Mouse (Mus musculus) CH12.LX (cell line): ENCODE measurements around the gene Foxe1. TPM values are rescaled to one million over a fixed set of nuclear protein-coding genes. Genes with fewer than 3 reads are reported as not detected.

ENCODE experiments used
- DNase-seq: peaks from one replicate; pipeline ENCODE4 v3.0.0-alpha.2; 2013; ENCODE audit errors: extremely low read depth
- H3K27ac ChIP-seq: 2 replicates; pipeline ENCODE4 v1.5.1; 2012; ENCODE audit warnings: low read depth, mild to moderate bottlenecking, control low read depth, moderate library complexity; ENCODE audit not compliant: insufficient read depth
- H3K27me3 ChIP-seq: replicated peaks from 2 replicates; pipeline ENCODE3; 2012; ENCODE audit warnings: inconsistent platforms
- H3K36me3 ChIP-seq, 2 experiments: replicated peaks in 1 of 2; 2 replicates each; pipeline versions ENCODE3 to v1.6.1; 2012; ENCODE audit warnings: inconsistent platforms in 1 of 2, low read length in 1 of 2, mild to moderate bottlenecking in 1 of 2, mixed read lengths in 1 of 2, moderate library complexity in 1 of 2; ENCODE audit not compliant: control insufficient read depth in 1 of 2, insufficient read depth in 1 of 2
- H3K4me1 ChIP-seq, 2 experiments: 2 replicates each; pipeline ENCODE4 v1.6.1; 2012; ENCODE audit warnings: inconsistent platforms in 1 of 2, moderate library complexity in 1 of 2; ENCODE audit not compliant: insufficient read depth in 2 of 2, control insufficient read depth in 1 of 2
- H3K4me2 ChIP-seq: 2 replicates; pipeline ENCODE4 v1.6.1; 2012; ENCODE audit warnings: low read depth, mild to moderate bottlenecking, control low read depth; ENCODE audit not compliant: poor library complexity, insufficient read depth, severe bottlenecking
- H3K4me3 ChIP-seq, 3 experiments: fragments of 150-350 bp in 1 of 3; sonication (generic) in 1 of 3; replicated peaks in 1 of 3; 2 replicates each; pipeline versions ENCODE3 to v1.5.1; 2011 to 2012; ENCODE audit warnings: low read depth in 2 of 3, low read length in 2 of 3, mild to moderate bottlenecking in 2 of 3, moderate library complexity in 2 of 3, control low read depth in 1 of 3, improper control_type of control experiment in 1 of 3, inconsistent platforms in 1 of 3, mixed read lengths in 1 of 3; ENCODE audit not compliant: poor library complexity in 1 of 3
- H3K79me2 ChIP-seq: replicated peaks from 2 replicates; pipeline ENCODE4 v1.6.1; 2012; ENCODE audit warnings: mild to moderate bottlenecking, moderate library complexity; ENCODE audit not compliant: control insufficient read depth, poor library complexity, insufficient read depth, severe bottlenecking; ENCODE audit errors: extremely low read depth
- H3K9ac ChIP-seq: 2 replicates; pipeline ENCODE4 v1.6.1; 2012; ENCODE audit warnings: low read depth, mild to moderate bottlenecking, control low read depth, moderate library complexity; ENCODE audit not compliant: insufficient read depth
- H3K9me3 ChIP-seq: replicated peaks from 2 replicates; pipeline ENCODE3; 2012; ENCODE audit warnings: low read length, inconsistent platforms, mixed read lengths
- BHLHE40 ChIP-seq: IDR thresholded peaks from 2 replicates; pipeline ENCODE4 v1.6.1; 2011; ENCODE audit warnings: mild to moderate bottlenecking, low read depth, low read length, improper control_type of control experiment
- CTCF ChIP-seq, 2 experiments: IDR thresholded peaks in 1 of 2; conservative IDR thresholded peaks in 1 of 2; 2 replicates each; pipeline ENCODE4 v1.5.1; 2011 to 2012; ENCODE audit warnings: low read depth in 2 of 2, low read length in 2 of 2, improper control_type of control experiment in 1 of 2, inconsistent platforms in 1 of 2, mild to moderate bottlenecking in 1 of 2, moderate library complexity in 1 of 2
- ETS1 ChIP-seq: conservative IDR thresholded peaks from 2 replicates; pipeline ENCODE4 v1.6.1; 2012; ENCODE audit warnings: low read depth, mild to moderate bottlenecking, inconsistent platforms, low read length, improper control_type of control experiment, moderate library complexity
- HCFC1 ChIP-seq: IDR thresholded peaks from 2 replicates; pipeline ENCODE4 v1.6.1; 2012; ENCODE audit warnings: low read depth, mild to moderate bottlenecking, inconsistent platforms, low read length, improper control_type of control experiment
- JUN ChIP-seq: IDR thresholded peaks from 2 replicates; pipeline ENCODE4 v1.6.1; 2011; ENCODE audit warnings: low read depth, mild to moderate bottlenecking, low read length, improper control_type of control experiment, moderate library complexity; ENCODE audit not compliant: insufficient read depth
- MAX ChIP-seq: IDR thresholded peaks from 2 replicates; pipeline ENCODE4 v1.6.1; 2011; ENCODE audit warnings: low read length, improper control_type of control experiment
- MEF2A ChIP-seq: IDR thresholded peaks from 2 replicates; pipeline ENCODE4 v1.6.1; 2014; ENCODE audit warnings: low read depth, mild to moderate bottlenecking, inconsistent platforms, low read length, improper control_type of control experiment, borderline replicate concordance
- MYC ChIP-seq: IDR thresholded peaks from 2 replicates; pipeline ENCODE4 v1.6.1; 2011; ENCODE audit warnings: low read depth, mild to moderate bottlenecking, improper control_type of control experiment, low read length
- NELFE ChIP-seq: IDR thresholded peaks from 2 replicates; pipeline ENCODE4 v1.6.1; 2011; ENCODE audit warnings: low read depth, low read length, improper control_type of control experiment
- NRF1 ChIP-seq: IDR thresholded peaks from 2 replicates; pipeline ENCODE4 v1.6.1; 2014; ENCODE audit warnings: low read depth, mild to moderate bottlenecking, inconsistent platforms, low read length, improper control_type of control experiment, moderate library complexity
- PAX5 ChIP-seq: IDR thresholded peaks from 2 replicates; pipeline ENCODE4 v1.6.1; 2012; ENCODE audit warnings: low read length, inconsistent platforms, mixed read lengths
- POLR2A ChIP-seq: IDR thresholded peaks from 2 replicates; pipeline ENCODE4 v1.6.1; 2011; ENCODE audit warnings: low read depth, mild to moderate bottlenecking, improper control_type of control experiment, low read length
- POLR2AphosphoS2 ChIP-seq: IDR thresholded peaks from 2 replicates; pipeline ENCODE4 v1.6.1; 2011; ENCODE audit warnings: low read depth, low read length, improper control_type of control experiment
- SIN3A ChIP-seq: IDR thresholded peaks from 2 replicates; pipeline ENCODE4 v1.6.1; 2012; ENCODE audit warnings: low read length, improper control_type of control experiment, inconsistent platforms
- ZC3H11A ChIP-seq: IDR thresholded peaks from 2 replicates; pipeline ENCODE4 v1.6.1; 2012; ENCODE audit warnings: low read depth, mild to moderate bottlenecking, inconsistent platforms, low read length, improper control_type of control experiment
- dilution Hi-C: fragments of 300-500 bp; cut with MboI; formaldehyde crosslinking; loops from 2 replicates; pipeline ENCODE4 v1.14.3; 2020; ENCODE audit warnings: low sequenced_read_pairs; ENCODE audit not compliant: extremely low pct_unique_long_range_greater_than_20kb, extremely low pct_ligation_motif_present
- in situ Hi-C: fragments of 300-500 bp; cut with MboI; formaldehyde crosslinking; loops from 3 replicates; pipeline ENCODE4 v1.14.3; 2019; ENCODE audit warnings: low sequenced_read_pairs, low pct_ligation_motif_present, low pct_unique_long_range_greater_than_20kb, mixed read lengths
- polyA plus RNA-seq: library from polyadenylated mRNA; unstranded; fragments of >175 nt; gene quantifications from 2 replicates; pipeline ENCODE4 v1.2.1, GENCODE M21; 2012; ENCODE audit warnings: low read depth; ENCODE audit not compliant: insufficient read length
- total RNA-seq, 2 experiments: library from RNA; depleted of rRNA; stranded (reverse); fragments of 300-350 nt in 1 of 2; fragments of >200 nt in 1 of 2; gene quantifications; 2 replicates each; pipeline ENCODE4 v1.2.3; 2012 to 2014

The Foxe1 gene
- total and polyA plus RNA-seq, 3 experiments = not detected

- in situ Hi-C loops = no loop called here
- H3K27me3 ChIP-seq = no peaks in the 10 kb centered on the region
- H3K79me2 ChIP-seq = no peaks in the 10 kb centered on the region
- DNase-seq = no peak
- no peaks in the 10 kb centered on the region for H3K36me3 ChIP-seq
- no peak overlapping the region for H3K4me2 ChIP-seq
- H3K4me1 ChIP-seq = no peaks in the 10 kb centered on the region
- H3K27ac ChIP-seq = no peak overlapping the region
- no peak overlapping the region for H3K9ac ChIP-seq
- peaks cover 27% of the 10 kb centered on the region for H3K9me3 ChIP-seq
- H3K4me3 ChIP-seq = no peak overlapping the region
- TF ChIP-seq ETS1 (no peak), ZC3H11A (no peak), POLR2A (no peak), BHLHE40 (no peak), SIN3A (no peak), PAX5 (no peak)
- TF ChIP-seq, all 38 proteins: peak for 0
- dilution Hi-C loops = no loop called here
Measured at GRCm38 (mm10) chr4:46347141-46347540, 3.7 kb downstream of the Foxe1 start.

- Histone ChIP-seq H3K36me3 (no peaks in the 10 kb centered on the region), H3K4me2 (no peak overlapping the region)
- no peak for TF ChIP-seq MAX
- no peak for TF ChIP-seq NRF1
- no peak for TF ChIP-seq NELFE
- no peak for TF ChIP-seq POLR2AphosphoS2
- no peak for TF ChIP-seq MYC
- no peak for TF ChIP-seq HCFC1
- no peak for TF ChIP-seq CTCF (conservative IDR thresholded peaks at IDR 0.05 in 1 of 2, IDR thresholded peaks at IDR 0.05 in 1 of 2; ENCODE audit: low read depth in 2 of 2, low read length in 2 of 2)
- no peak for TF ChIP-seq MEF2A
- TF ChIP-seq, all 38 proteins: peak for 0
- H3K79me2 ChIP-seq = no peaks in the 10 kb centered on the region
- in situ Hi-C loops = no loop called here
- H3K27me3 ChIP-seq = no peaks in the 10 kb centered on the region
- H3K27ac ChIP-seq = no peak overlapping the region
- H3K9ac ChIP-seq = no peak overlapping the region
- no peak for DNase-seq
- peaks cover 26% of the 10 kb centered on the region for H3K9me3 ChIP-seq
- H3K4me3 ChIP-seq = no peak overlapping the region
- dilution Hi-C loops = no loop called here
- H3K4me1 ChIP-seq = peaks cover 3 to 6% of the 10 kb centered on the region in 2 experiments
Measured at GRCm38 (mm10) chr4:46347580-46348515, 4.4 kb downstream of the Foxe1 start.

GRCm38 (mm10) chr4:46348897-46349296 is 5.5 kb downstream of the Foxe1 start:
- Histone ChIP-seq H3K79me2 (no peaks in the 10 kb centered on the region), H3K36me3 (no peaks in the 10 kb centered on the region), H3K9ac (no peak overlapping the region), H3K27me3 (no peaks in the 10 kb centered on the region), H3K4me2 (no peak overlapping the region), H3K27ac (no peak overlapping the region), H3K4me1 (peaks cover 12 to 14% of the 10 kb centered on the region in 2 experiments), H3K9me3 (peaks cover 15% of the 10 kb centered on the region), H3K4me3 (no peak overlapping the region)
- in situ Hi-C loops (no loop called here), dilution Hi-C loops (no loop called here)
- no peak for DNase-seq
- no peak for TF ChIP-seq JUN
- TF ChIP-seq, all 38 proteins: peak for 0
